Mouse (Mus musculus): ENCODE measurements around the gene Gprin1. TPM values are rescaled to one million over a fixed set of nuclear protein-coding genes. Genes with fewer than 3 reads are reported as not detected.

Gene Gprin1
- polyA plus RNA-seq, 1 experiment from 2014 or later, result 0.24 TPM

DNA sequence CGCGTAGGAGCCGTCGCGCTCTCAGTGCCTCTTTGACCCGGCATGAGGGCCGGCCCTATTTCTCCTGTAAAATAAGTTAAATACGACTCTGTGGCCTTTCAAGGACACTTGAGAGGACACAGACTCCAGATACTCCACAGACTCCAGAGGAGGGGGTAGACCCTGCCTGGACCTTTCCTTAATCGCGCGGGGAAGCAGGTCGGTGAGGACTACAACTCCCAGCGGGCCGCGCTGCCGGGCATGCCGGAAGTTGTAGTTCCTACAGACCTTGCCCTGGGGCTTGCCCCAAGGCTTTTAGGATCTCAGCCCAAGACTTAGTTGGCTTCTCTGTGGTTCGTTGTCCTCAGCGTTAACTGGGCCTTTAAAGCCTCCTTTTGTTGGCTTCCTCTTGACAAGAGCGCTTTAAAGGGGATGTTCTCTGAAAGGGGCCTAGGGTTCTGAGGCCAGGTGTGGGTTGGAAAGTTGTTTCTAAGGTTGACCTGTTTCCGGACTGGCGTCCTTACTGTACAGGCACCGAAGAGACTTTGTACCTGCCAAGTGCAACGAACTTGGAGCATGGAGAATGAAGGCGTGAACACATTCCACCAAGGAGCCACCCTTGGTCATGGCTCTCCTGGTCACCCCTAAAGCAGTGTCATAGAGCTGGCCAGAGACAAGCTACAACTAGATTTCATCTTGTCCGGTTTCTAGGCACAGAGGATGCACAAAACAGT is 55.2 kb downstream of the Gprin1 start:
- peak overlapping the region; percentile 94 for H3K27ac ChIP-seq
- no peak for DNase-seq (ENCODE audit: low spot score)

GRCm38 (mm10) chr13:54693558-54694347 is 55.9 kb downstream of the Gprin1 start, which contains the start of gene Rnf44:
TSS of gene Rnf44 (minus strand) at chr13:54693907.
- WGBS, result under 1% methylated on average over 90 of the region's 92 CpGs
- Histone ChIP-seq H3K27ac (peak within 1 kb of the TSS; percentile 94), H3K4me1 (peaks cover 29% of the 10 kb centered on the region), H3K27me3 (ENCODE audit: low read depth, poor library complexity, severe bottlenecking) (no peaks in the 10 kb centered on the region), H3K4me3 (peak within 1 kb of the TSS; percentile 92), H3K36me3 (0 out of 2 replicates have a peak, but pooled peaks cover 5% of the 10 kb centered on the region), H3K9me3 (replicated peaks) (no peaks in the 10 kb centered on the region)
- DNase-seq (ENCODE audit: low spot score), result peak; percentile 100

More for the DNA sequence above, 55.2 kb downstream of the Gprin1 start:
- Histone ChIP-seq H3K4me3 (peak overlapping the region; percentile 92), H3K4me1 (peaks cover 27% of the 10 kb centered on the region), H3K27me3 (ENCODE audit: low read depth, poor library complexity, severe bottlenecking) (no peaks in the 10 kb centered on the region), H3K36me3 (0 out of 2 replicates have a peak, but pooled peaks cover 5% of the 10 kb centered on the region), H3K9me3 (replicated peaks) (no peaks in the 10 kb centered on the region)
- WGBS, result 17% methylated on average over 26 of the region's 26 CpGs

GRCm38 (mm10) chr13:54692711-54693557 is 56.7 kb downstream of the Gprin1 start:
- Histone ChIP-seq H3K4me1 (peaks cover 36% of the 10 kb centered on the region), H3K36me3 (0 out of 2 replicates have a peak, but pooled peaks cover 5% of the 10 kb centered on the region), H3K27ac (peak overlapping the region; percentile 94), H3K4me3 (peak overlapping the region; percentile 92), H3K27me3 (ENCODE audit: low read depth, poor library complexity, severe bottlenecking) (no peaks in the 10 kb centered on the region), H3K9me3 (replicated peaks) (no peaks in the 10 kb centered on the region)
- WGBS, result 17% methylated on average over 21 of the region's 21 CpGs
- DNase-seq (ENCODE audit: low spot score), result no peak

GRCm38 (mm10) chr13:54691737-54692136 is 57.9 kb downstream of the Gprin1 start:
- Histone ChIP-seq H3K36me3 (0 out of 2 replicates have a peak, but pooled peaks cover 5% of the 10 kb centered on the region), H3K4me3 (peak overlapping the region; percentile 92), H3K9me3 (replicated peaks) (no peaks in the 10 kb centered on the region), H3K27ac (no peak overlapping the region), H3K4me1 (peaks cover 36% of the 10 kb centered on the region), H3K27me3 (ENCODE audit: low read depth, poor library complexity, severe bottlenecking) (no peaks in the 10 kb centered on the region)
- DNase-seq (ENCODE audit: low spot score), result no peak

- DNase-seq (ENCODE audit: low spot score), result no peak
Observed at GRCm38 (mm10) chr13:54690151-54690740, 59.4 kb downstream of the Gprin1 start.

DNA sequence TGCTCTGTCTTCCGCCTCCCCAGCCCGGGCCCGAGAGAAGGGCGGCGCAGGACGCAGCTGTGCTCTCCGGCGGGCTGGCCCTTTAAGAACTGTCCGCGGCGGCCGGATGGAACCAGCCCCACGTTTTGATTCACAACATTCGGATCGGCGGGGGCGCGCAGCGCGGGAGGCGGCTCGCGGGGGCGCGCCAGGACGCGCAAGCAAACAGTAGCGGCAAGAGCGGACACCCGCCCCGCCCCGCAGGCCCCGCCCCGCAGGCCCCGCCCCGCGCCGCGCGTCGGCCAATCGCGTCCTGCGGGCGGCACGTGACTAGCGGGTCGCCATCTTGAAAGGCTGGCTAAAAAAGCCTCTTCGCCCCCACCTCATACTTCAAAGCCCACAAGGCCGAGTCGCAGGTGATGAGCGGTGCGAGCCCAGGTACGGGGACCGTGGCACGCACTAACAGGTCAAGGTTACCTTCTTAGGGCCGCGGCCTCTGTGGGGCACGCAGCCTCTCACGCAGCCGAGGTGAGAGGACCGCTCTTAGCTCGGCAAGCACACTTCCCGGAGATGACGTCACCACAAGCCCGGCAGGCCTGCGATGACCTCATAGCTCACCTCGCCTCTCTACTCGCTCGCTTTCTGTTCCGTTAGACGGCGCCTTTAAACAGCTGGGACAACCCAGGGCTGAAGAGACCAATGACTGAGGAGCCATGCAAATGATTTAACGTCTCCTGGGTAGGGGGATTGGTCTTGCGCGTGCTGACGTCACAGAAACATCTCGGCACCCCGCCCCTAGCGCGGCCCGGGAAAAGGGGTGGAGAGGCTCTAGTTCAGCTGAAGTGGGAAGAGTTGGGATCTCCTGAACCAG is 61.9 kb downstream of the Gprin1 start:
- H3K4me1 ChIP-seq, result peaks cover 47% of the 10 kb centered on the region
- peaks cover 38% of the 10 kb centered on the region for H3K36me3 ChIP-seq
- H3K27me3 ChIP-seq (ENCODE audit: low read depth, poor library complexity, severe bottlenecking), result no peaks in the 10 kb centered on the region
- WGBS, result under 1% methylated on average over 81 of the region's 82 CpGs
- H3K9me3 ChIP-seq (replicated peaks), result no peaks in the 10 kb centered on the region
- peak; percentile 99 for DNase-seq (ENCODE audit: low spot score)
- peak overlapping the region; percentile 99 for H3K27ac ChIP-seq
- H3K4me3 ChIP-seq, result peak overlapping the region; percentile 89

More at GRCm38 (mm10) chr13:54690151-54690740, 59.4 kb downstream of the Gprin1 start:
- 92% methylated on average over 8 of the region's 8 CpGs for WGBS
- Histone ChIP-seq H3K4me3 (no peak overlapping the region), H3K9me3 (replicated peaks) (no peaks in the 10 kb centered on the region), H3K36me3 (peaks cover 14% of the 10 kb centered on the region), H3K4me1 (peaks cover 48% of the 10 kb centered on the region), H3K27me3 (ENCODE audit: low read depth, poor library complexity, severe bottlenecking) (no peaks in the 10 kb centered on the region), H3K27ac (no peak overlapping the region)

- H3K4me3 ChIP-seq, result peak overlapping the region; percentile 89
- WGBS, result under 1% methylated on average over 35 of the region's 35 CpGs
- no peaks in the 10 kb centered on the region for H3K27me3 ChIP-seq (ENCODE audit: low read depth, poor library complexity, severe bottlenecking)
- H3K36me3 ChIP-seq, result peaks cover 45% of the 10 kb centered on the region
- peaks cover 40% of the 10 kb centered on the region for H3K4me1 ChIP-seq
- peak; percentile 87 for DNase-seq (ENCODE audit: low spot score)
- peak overlapping the region; percentile 99 for H3K27ac ChIP-seq
- H3K9me3 ChIP-seq (replicated peaks), result no peaks in the 10 kb centered on the region
Observed at GRCm38 (mm10) chr13:54687096-54687495, 62.6 kb downstream of the Gprin1 start.

Other genes starting within 250 kb of the Gprin1 start
- gene Simc1, start 246.1 kb downstream of the Gprin1 start, polyA plus RNA-seq (2016; fragmentation: Nextera tagmentation; extraction: Ambion mirVana), result 20.6 and 21.1 TPM in 2 replicates
- 198 TPM in 2 replicates for gene 4833439L19Rik, start 184.4 kb downstream of the Gprin1 start, polyA plus RNA-seq (2016; fragmentation: Nextera tagmentation; extraction: Ambion mirVana)
- gene Arl10, start 174.9 kb downstream of the Gprin1 start, polyA plus RNA-seq (2016; fragmentation: Nextera tagmentation; extraction: Ambion mirVana), result 28.8 and 31.5 TPM in 2 replicates
- gene Nop16, start 159.8 kb downstream of the Gprin1 start, polyA plus RNA-seq (2016; fragmentation: Nextera tagmentation; extraction: Ambion mirVana), result 112 and 143 TPM in 2 replicates
- 143 and 148 TPM in 2 replicates for gene Higd2a, start 159.7 kb downstream of the Gprin1 start, polyA plus RNA-seq (2016; fragmentation: Nextera tagmentation; extraction: Ambion mirVana)
- 8.5 and 12.3 TPM in 2 replicates for gene Cltb, start 138.5 kb downstream of the Gprin1 start, polyA plus RNA-seq (2016; fragmentation: Nextera tagmentation; extraction: Ambion mirVana)
- 75.7 and 87.7 TPM in 2 replicates for gene Faf2, start 128.1 kb downstream of the Gprin1 start, polyA plus RNA-seq (2016; fragmentation: Nextera tagmentation; extraction: Ambion mirVana)
- gene Rnf44, start 56.0 kb downstream of the Gprin1 start, polyA plus RNA-seq (2016; fragmentation: Nextera tagmentation; extraction: Ambion mirVana), result 104 and 135 TPM in 2 replicates
- 0.04 TPM in 1 of 2 replicates, not detected in the other for gene Cdhr2, start 48.4 kb downstream of the Gprin1 start, polyA plus RNA-seq (2016; fragmentation: Nextera tagmentation; extraction: Ambion mirVana)
- gene Sncb, start 16.7 kb upstream of the Gprin1 start, polyA plus RNA-seq (2016; fragmentation: Nextera tagmentation; extraction: Ambion mirVana), result not detected in 2 replicates
- gene Eif4e1b, start 34.1 kb upstream of the Gprin1 start, polyA plus RNA-seq (2016; fragmentation: Nextera tagmentation; extraction: Ambion mirVana), result not detected in 2 replicates
- 2.0 and 3.3 TPM in 2 replicates for gene Tspan17, start 39.5 kb upstream of the Gprin1 start, polyA plus RNA-seq (2016; fragmentation: Nextera tagmentation; extraction: Ambion mirVana)
- 1.3 and 1.6 TPM in 2 replicates for gene Unc5a, start 199.5 kb upstream of the Gprin1 start, polyA plus RNA-seq (2016; fragmentation: Nextera tagmentation; extraction: Ambion mirVana)

Data from limb, embryonic 10.5 days (tissue).